Mouse (Mus musculus) ES-Bruce4 (cell line): ENCODE results near the gene Unc119. TPM values are rescaled to one million over a fixed set of nuclear protein-coding genes. Genes with fewer than 3 reads are reported as not detected.

Experiments
- H3K27ac ChIP-seq: 2 replicates; pipeline ENCODE4 v1.5.1; 2012; ENCODE audit warnings: low read length, inconsistent platforms; ENCODE audit not compliant: insufficient read depth
- H3K27me3 ChIP-seq: 2 replicates; pipeline ENCODE4 v1.6.1; 2012; ENCODE audit warnings: mild to moderate bottlenecking, low read length, inconsistent platforms; ENCODE audit not compliant: control insufficient read depth, poor library complexity, insufficient read depth, severe bottlenecking
- H3K36me3 ChIP-seq: 2 replicates; pipeline ENCODE4 v1.6.1; 2012; ENCODE audit warnings: inconsistent platforms, mild to moderate bottlenecking, low read length, moderate library complexity; ENCODE audit not compliant: control insufficient read depth, poor library complexity, insufficient read depth, severe bottlenecking
- H3K4me1 ChIP-seq: one replicate; pipeline ENCODE4 v1.8.1; 2011; ENCODE audit warnings: low read length; ENCODE audit not compliant: control insufficient read depth, insufficient read depth
- H3K4me3 ChIP-seq: 2 replicates; pipeline ENCODE4 v1.5.1; 2011; ENCODE audit warnings: low read depth, mild to moderate bottlenecking, low read length
- H3K9ac ChIP-seq: 2 replicates; pipeline ENCODE4 v1.6.1; 2012; ENCODE audit warnings: low read depth, mild to moderate bottlenecking, inconsistent platforms; ENCODE audit not compliant: poor library complexity, severe bottlenecking
- H3K9me3 ChIP-seq: replicated peaks from 2 replicates; pipeline ENCODE4 v1.6.1; 2012; ENCODE audit warnings: mild to moderate bottlenecking, low read length, inconsistent platforms; ENCODE audit not compliant: control insufficient read depth, poor library complexity, insufficient read depth, severe bottlenecking
- CTCF ChIP-seq: IDR thresholded peaks from one replicate; pipeline ENCODE4 v1.8.1; 2011; ENCODE audit warnings: low read depth, low read length
- EP300 ChIP-seq: IDR thresholded peaks from 2 replicates; pipeline ENCODE4 v1.6.1; 2011; ENCODE audit warnings: low read depth, low read length; ENCODE audit not compliant: insufficient read depth
- POLR2A ChIP-seq: IDR thresholded peaks from one replicate; pipeline ENCODE4 v1.8.1; 2011; ENCODE audit warnings: low read length; ENCODE audit not compliant: insufficient read depth
- polyA plus RNA-seq: library from polyadenylated mRNA; stranded (reverse); fragments of >200 nt; gene quantifications from 2 replicates; pipeline ENCODE4 v1.2.4, GENCODE M21; 2011; ENCODE audit warnings: low read depth; ENCODE audit not compliant: missing spikeins, insufficient read depth, insufficient read length

Gene Unc119
- polyA plus RNA-seq, 1 experiment, result 28.7 TPM

DNA sequence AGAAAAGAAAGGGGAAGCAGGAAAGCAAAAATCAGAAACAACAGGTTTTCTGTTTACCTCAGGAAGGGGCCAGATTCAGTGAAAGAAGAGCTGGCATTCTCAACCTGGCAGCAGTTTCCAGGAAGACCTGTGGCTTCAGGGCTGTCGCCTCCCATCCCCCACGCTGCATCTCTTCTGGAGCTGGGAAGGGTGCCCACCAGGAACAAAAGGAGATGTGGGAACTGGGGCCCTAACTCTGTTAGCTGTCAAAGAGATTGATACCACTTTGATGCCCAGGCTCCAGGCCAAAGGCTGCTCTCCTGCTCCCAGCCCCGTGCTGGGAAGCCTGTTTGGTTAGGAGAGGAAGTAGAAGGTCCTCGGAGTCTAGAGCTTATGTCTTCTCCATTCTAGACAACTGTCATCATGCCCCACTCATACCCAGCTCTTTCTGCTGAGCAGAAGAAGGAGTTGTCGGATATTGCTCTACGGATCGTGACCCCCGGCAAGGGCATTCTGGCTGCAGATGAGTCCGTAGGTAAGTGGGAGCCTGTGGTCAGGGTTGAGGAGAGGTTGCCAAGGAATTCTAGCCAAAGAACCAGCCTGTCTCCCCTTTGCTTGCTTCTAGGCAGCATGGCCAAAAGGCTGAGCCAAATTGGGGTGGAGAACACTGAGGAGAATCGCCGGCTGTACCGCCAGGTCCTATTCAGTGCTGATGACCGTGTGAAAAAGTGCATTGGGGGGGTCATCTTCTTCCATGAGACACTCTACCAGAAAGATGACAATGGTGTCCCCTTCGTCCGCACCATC lies 19.1 kb upstream of the Unc119 start:
- H3K27me3 ChIP-seq, result no peaks in the 10 kb centered on the region
- H3K9me3 ChIP-seq, result no peaks in the 10 kb centered on the region
- no peaks in the 10 kb centered on the region for H3K4me1 ChIP-seq
- H3K9ac ChIP-seq, result no peak overlapping the region
- no peak overlapping the region for H3K27ac ChIP-seq
- peaks cover 27% of the 10 kb centered on the region for H3K36me3 ChIP-seq
- TF ChIP-seq CTCF (no peak), EP300 (no peak), POLR2A (no peak)
- no peak overlapping the region for H3K4me3 ChIP-seq

- Histone ChIP-seq H3K36me3 (peaks cover 20% of the 10 kb centered on the region), H3K27me3 (no peaks in the 10 kb centered on the region), H3K4me1 (no peaks in the 10 kb centered on the region), H3K27ac (no peak overlapping the region), H3K9me3 (no peaks in the 10 kb centered on the region), H3K9ac (no peak overlapping the region), H3K4me3 (no peak overlapping the region)
- TF ChIP-seq POLR2A (no peak), EP300 (no peak), CTCF (no peak)
Observed at GRCm38 (mm10) chr11:78324965-78325364, 18.3 kb upstream of the Unc119 start.

GRCm38 (mm10) chr11:78327215-78327614 lies 16.1 kb upstream of the Unc119 start:
- no peak overlapping the region for H3K4me3 ChIP-seq

DNA sequence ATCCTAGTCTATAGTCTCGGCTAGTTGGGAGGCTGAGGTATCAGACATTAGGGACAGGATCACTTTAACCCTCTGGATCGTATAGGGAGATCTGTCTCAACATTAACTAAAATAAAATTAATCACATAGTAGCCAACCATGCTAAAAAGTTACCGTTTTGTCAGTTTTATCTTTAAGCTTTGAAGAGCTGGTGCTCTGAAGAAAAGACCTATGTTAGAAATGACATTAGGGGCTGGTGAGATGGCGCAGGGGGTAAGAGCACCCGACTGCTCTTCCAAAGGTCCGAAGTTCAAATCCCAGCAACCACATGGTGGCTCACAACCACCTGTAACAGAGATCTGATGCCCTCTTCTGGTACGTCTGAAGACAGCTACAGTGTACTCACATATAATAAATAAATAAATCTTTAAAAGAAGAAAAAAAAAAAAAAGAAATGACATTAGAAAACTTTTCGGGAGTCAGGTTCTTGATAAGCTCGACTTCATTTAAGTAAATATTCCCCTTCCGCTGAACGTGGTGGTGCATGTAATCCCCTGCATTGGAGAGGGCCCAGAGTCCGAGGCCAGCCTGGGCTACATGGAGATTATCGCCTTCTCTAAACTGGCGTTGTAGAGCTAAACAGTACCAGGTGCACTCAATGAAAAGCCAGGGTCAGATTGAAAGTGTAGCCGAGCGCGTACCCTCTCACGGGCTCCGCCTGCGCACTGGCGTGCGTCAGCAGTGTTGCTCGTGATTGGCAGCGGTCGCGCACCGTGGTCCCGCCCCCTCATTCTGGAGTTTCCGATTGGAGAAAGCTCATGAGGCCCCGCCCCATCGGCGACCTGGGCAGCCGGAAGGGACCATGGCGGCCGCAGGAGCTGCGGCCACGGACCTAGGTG lies 15.4 kb upstream of the Unc119 start, which contains the start of gene Pigs:
TSS of gene Pigs (plus strand) at position 782 of the 878 bp plus-strand sequence.
- Histone ChIP-seq H3K4me3 (peak within 1 kb of the TSS; percentile 87), H3K27ac (peak within 1 kb of the TSS; percentile 53; the same call in 1 of the 2 replicates), H3K9ac (peak within 1 kb of the TSS; percentile 84), H3K9me3 (no peaks in the 10 kb centered on the region), H3K36me3 (0 out of 2 replicates have a peak, but pooled peaks cover under 1% of the 10 kb centered on the region), H3K4me1 (no peaks in the 10 kb centered on the region), H3K27me3 (no peaks in the 10 kb centered on the region)
- TF ChIP-seq EP300, result no peak
- TF ChIP-seq POLR2A, result no peak
- TF ChIP-seq CTCF, result no peak

More at GRCm38 (mm10) chr11:78327215-78327614, 16.1 kb upstream of the Unc119 start:
- H3K27ac ChIP-seq, result no peak overlapping the region
- H3K36me3 ChIP-seq, result no peaks in the 10 kb centered on the region
- no peaks in the 10 kb centered on the region for H3K27me3 ChIP-seq
- H3K9ac ChIP-seq, result no peak overlapping the region
- no peaks in the 10 kb centered on the region for H3K9me3 ChIP-seq
- no peaks in the 10 kb centered on the region for H3K4me1 ChIP-seq
- TF ChIP-seq CTCF, result no peak
- TF ChIP-seq POLR2A, result no peak
- TF ChIP-seq EP300, result no peak

GRCm38 (mm10) chr11:78328512-78329056 lies 14.7 kb upstream of the Unc119 start:
- 0 out of 2 replicates have a peak, but pooled peaks cover 5% of the 10 kb centered on the region for H3K36me3 ChIP-seq

More at GRCm38 (mm10) chr11:78328512-78329056, 14.7 kb upstream of the Unc119 start:
- Histone ChIP-seq H3K4me3 (peak overlapping the region; percentile 86), H3K27ac (no peak overlapping the region), H3K9me3 (no peaks in the 10 kb centered on the region), H3K4me1 (no peaks in the 10 kb centered on the region), H3K27me3 (no peaks in the 10 kb centered on the region), H3K9ac (peak overlapping the region; percentile 84)
- peak; percentile 39 for TF ChIP-seq POLR2A
- TF ChIP-seq EP300, result no peak
- TF ChIP-seq CTCF, result no peak
